In genomic region chr17:46725273-46725672, GRCm38 (mm10) we compare ENCODE assay signal across 10 mouse cellular contexts. TPM values are rescaled to one million over a fixed set of nuclear protein-coding genes. Genes with fewer than 3 reads are reported as not detected.
DNase-seq lines count a peak whose midpoint lies in the region; ATAC-seq and TF ChIP-seq lines count a peak whose summit lies in the region.
"Had no signal": no experiment of that assay in that cellular context is flagged by ENCODE, and none has a peak within 500 bp of the region (broad histone marks: within the 10 kb centered on the region; RNA-seq: fewer than 3 reads in every experiment).

No protein-coding gene starts in this region.

- 51% methylated on average over 9 of the region's 9 CpGs for WGBS in kidney, postnatal 0 days
- 65% methylated on average over 9 of the region's 9 CpGs for WGBS in liver, embryonic 11.5 days

- H3K9me3 ChIP-seq in kidney, postnatal 0 days (replicated peaks; ENCODE audit: low read length) = no peaks in the 10 kb centered on the region
- no peaks in the 10 kb centered on the region for H3K9me3 ChIP-seq in G1E (replicated peaks)
- no peaks in the 10 kb centered on the region for H3K9me3 ChIP-seq in liver, embryonic 11.5 days (ENCODE audit: control insufficient read depth, low read length)
- H3K9me3 ChIP-seq: neural tube, embryonic 12.5 days had no signal

- peak; percentile 69 for TF ChIP-seq CTCF in kidney, postnatal 0 days (IDR thresholded peaks at IDR 0.05; ENCODE audit: low read depth)
- peak; percentile 25; the same call in 1 of the 2 replicates for TF ChIP-seq CTCF in G1E (IDR thresholded peaks at IDR 0.05; ENCODE audit: low read depth, low read length)

- no peak overlapping the region for H3K27ac ChIP-seq in kidney, postnatal 0 days
- H3K27ac ChIP-seq in liver, embryonic 11.5 days (ENCODE audit: low read depth, low read length) = no peak overlapping the region; the same call in 1 of the 2 replicates
- H3K27ac ChIP-seq: neural tube, embryonic 12.5 days had no signal

- no peaks in the 10 kb centered on the region for H3K27me3 ChIP-seq in kidney, postnatal 0 days (ENCODE audit: insufficient read depth, low read length)
- peaks cover 8% of the 10 kb centered on the region; the same call in 1 of the 2 replicates for H3K27me3 ChIP-seq in G1E (ENCODE audit: insufficient read depth, low read length)
- H3K27me3 ChIP-seq in liver, embryonic 11.5 days (replicated peaks; ENCODE audit: control insufficient read depth, insufficient read depth, low read length) = peaks cover 13% of the 10 kb centered on the region

- DNase-seq in kidney, postnatal 0 days (ENCODE audit: low spot score) = peak; percentile 80
- DNase-seq in kidney, adult 18-20 months = no peak
- DNase-seq in G1E (ENCODE audit: low spot score) = peak; percentile 29
- peak; percentile 62 for DNase-seq in embryo, embryonic 11 days
- peak; percentile 34 for DNase-seq in liver, embryonic 11.5 days (ENCODE audit: low spot score)
- DNase-seq in thymus, postnatal 36 days = peak; percentile 39 to 63
- DNase-seq in adrenal gland, postnatal 10 days = no peak
- DNase-seq in ovary, postnatal 14 days (ENCODE audit: low spot score) = no peak

- no peak; the same call in 1 of the 2 replicates for ATAC-seq in kidney, postnatal 0 days (replicated peaks; ENCODE audit: low FRiP score, low read depth)
- no peak for ATAC-seq in G1E (ENCODE audit: extremely low read depth, insufficient number of reproducible peaks, low FRiP score, poor library complexity, severe bottlenecking)
- peak; percentile 37; the same call in 1 of the 2 replicates for ATAC-seq in liver, embryonic 11.5 days (replicated peaks; ENCODE audit: low FRiP score)

- no peak overlapping the region for H3K9ac ChIP-seq in kidney, postnatal 0 days (ENCODE audit: low read depth, low read length)
- H3K9ac ChIP-seq in liver, embryonic 11.5 days (ENCODE audit: low read depth, low read length) = no peak overlapping the region
- H3K9ac ChIP-seq: neural tube, embryonic 12.5 days had no signal

- H3K4me1 ChIP-seq in kidney, postnatal 0 days (replicated peaks; ENCODE audit: insufficient read depth, low read length) = no peaks in the 10 kb centered on the region
- peaks cover 3% of the 10 kb centered on the region; the same call in 1 of the 2 replicates for H3K4me1 ChIP-seq in G1E (ENCODE audit: insufficient read depth, low read depth, low read length)
- no peaks in the 10 kb centered on the region; the same call in 1 of the 2 replicates for H3K4me1 ChIP-seq in liver, embryonic 11.5 days (replicated peaks; ENCODE audit: control insufficient read depth, insufficient read depth, low read length)

- no peak overlapping the region for H3K4me3 ChIP-seq in kidney, postnatal 0 days (replicated peaks; ENCODE audit: low read depth, low read length)
- H3K4me3 ChIP-seq in G1E (ENCODE audit: low read depth, low read length) = no peak overlapping the region
- no peak overlapping the region for H3K4me3 ChIP-seq in liver, embryonic 11.5 days (ENCODE audit: low read depth, low read length)
- H3K4me3 ChIP-seq: erythroblast, embryonic 14.5 days; neural tube, embryonic 12.5 days had no signal

- no peak overlapping the region for H3K4me2 ChIP-seq in kidney, postnatal 0 days (ENCODE audit: low read length)
- H3K4me2 ChIP-seq in liver, embryonic 11.5 days = no peak overlapping the region
- H3K4me2 ChIP-seq: neural tube, embryonic 12.5 days had no signal

- H3K36me3 ChIP-seq in kidney, postnatal 0 days (ENCODE audit: insufficient read depth, low read length) = peaks cover 23% of the 10 kb centered on the region; the same call in 1 of the 2 replicates
- peaks cover 70% of the 10 kb centered on the region for H3K36me3 ChIP-seq in G1E (replicated peaks)
- peaks cover 3% of the 10 kb centered on the region; the same call in 1 of the 2 replicates for H3K36me3 ChIP-seq in liver, embryonic 11.5 days (ENCODE audit: control insufficient read depth, insufficient read depth, low read length)

RNA-seq across cellular contexts. Expression of gene Gnmt, which starts 3.7 kb away (rescaled TPM):
- polyA plus RNA-seq in kidney, postnatal 0 days (2015; fragmentation: Nextera tagmentation; extraction: Ambion mirVana) = 9.0 and 10.6 TPM in 2 replicates
- not detected in 2 replicates for total RNA-seq in G1E (2014; fragmentation: Nextera tagmentation)
- total RNA-seq in G1E (2017) = 0.52 TPM in 1 of 2 replicates, not detected in the other
- 0.17 TPM in 1 of 2 replicates, not detected in the other for polyA plus RNA-seq in G1E (2012)
- polyA plus RNA-seq in liver, embryonic 11.5 days (2014; fragmentation: Nextera tagmentation; extraction: Ambion mirVana) = 6.2 and 6.7 TPM in 2 replicates
- total RNA-seq in adrenal gland, postnatal 10 days (2021) = 10 to 100 TPM; 18.0 to 54.7 TPM

RNA-seq across cellular contexts. Expression of gene Pex6, which starts 14.0 kb away (rescaled TPM):
- polyA plus RNA-seq in kidney, postnatal 0 days (2015; fragmentation: Nextera tagmentation; extraction: Ambion mirVana) = 20.5 and 25.6 TPM in 2 replicates
- total RNA-seq in G1E (2014; fragmentation: Nextera tagmentation) = 19.8 and 22.1 TPM in 2 replicates
- total RNA-seq in G1E (2017) = 14.3 and 17.3 TPM in 2 replicates
- polyA plus RNA-seq in G1E (2012) = 52.6 and 56.0 TPM in 2 replicates
- 19.9 and 20.5 TPM in 2 replicates for polyA plus RNA-seq in liver, embryonic 11.5 days (2014; fragmentation: Nextera tagmentation; extraction: Ambion mirVana)
- 10 to 100 TPM; 67.8 to 81.8 TPM for total RNA-seq in adrenal gland, postnatal 10 days (2021)

RNA-seq across cellular contexts. Expression of gene Ppp2r5d, which starts 20.4 kb away (rescaled TPM):
- 51.0 and 52.5 TPM in 2 replicates for polyA plus RNA-seq in kidney, postnatal 0 days (2015; fragmentation: Nextera tagmentation; extraction: Ambion mirVana)
- total RNA-seq in G1E (2014; fragmentation: Nextera tagmentation) = 55.2 and 56.6 TPM in 2 replicates
- 33.9 and 40.1 TPM in 2 replicates for total RNA-seq in G1E (2017)
- polyA plus RNA-seq in G1E (2012) = 78.5 and 83.4 TPM in 2 replicates
- polyA plus RNA-seq in liver, embryonic 11.5 days (2014; fragmentation: Nextera tagmentation; extraction: Ambion mirVana) = 73.9 and 80.4 TPM in 2 replicates
- total RNA-seq in adrenal gland, postnatal 10 days (2021) = 10 to 100 TPM; 43.7 to 49.7 TPM

RNA-seq across cellular contexts. Expression of gene Cnpy3, which starts 26.7 kb away (rescaled TPM):
- 59.9 and 64.7 TPM in 2 replicates for polyA plus RNA-seq in kidney, postnatal 0 days (2015; fragmentation: Nextera tagmentation; extraction: Ambion mirVana)
- total RNA-seq in G1E (2014; fragmentation: Nextera tagmentation) = 12.8 and 14.4 TPM in 2 replicates
- 36.3 and 41.1 TPM in 2 replicates for total RNA-seq in G1E (2017)
- polyA plus RNA-seq in G1E (2012) = 96.9 and 114 TPM in 2 replicates
- polyA plus RNA-seq in liver, embryonic 11.5 days (2014; fragmentation: Nextera tagmentation; extraction: Ambion mirVana) = 55.8 and 60.8 TPM in 2 replicates
- 10 to 100 TPM; 42.2 to 46.5 TPM for total RNA-seq in adrenal gland, postnatal 10 days (2021)

RNA-seq across cellular contexts. Expression of gene Ptcra, which starts 38.2 kb away (rescaled TPM):
- polyA plus RNA-seq in kidney, postnatal 0 days (2015; fragmentation: Nextera tagmentation; extraction: Ambion mirVana) = 0.12 and 0.14 TPM in 2 replicates
- total RNA-seq in G1E (2014; fragmentation: Nextera tagmentation) = not detected in 2 replicates
- total RNA-seq in G1E (2017) = 0.12 and 0.27 TPM in 2 replicates
- polyA plus RNA-seq in G1E (2012) = 0.04 and 0.07 TPM in 2 replicates
- polyA plus RNA-seq in liver, embryonic 11.5 days (2014; fragmentation: Nextera tagmentation; extraction: Ambion mirVana) = 0.94 and 1.0 TPM in 2 replicates
- not detected for total RNA-seq in adrenal gland, postnatal 10 days (2021)
- polyA plus RNA-seq: erythroblast, embryonic 14.5 days had no signal

Comparison
In these comparisons a context has a peak if more than half of its experiments do, and no peak if none do; other contexts are left out.
1. DNase-seq: peak in kidney, postnatal 0 days (single experiment), G1E (single experiment), embryo, embryonic 11 days (single experiment), liver, embryonic 11.5 days (single experiment) and thymus, postnatal 36 days (2 of 2); none in kidney, adult 18-20 months (single experiment), adrenal gland, postnatal 10 days (single experiment) and ovary, postnatal 14 days (single experiment).